Mouse (Mus musculus): ENCODE measurements around the gene Tfap2e. TPM values are rescaled to one million over a fixed set of nuclear protein-coding genes. Genes with fewer than 3 reads are reported as not detected.
A peak's percentile ranks its signal among the peaks of the same experiment; 100 is the strongest.

The Tfap2e gene
- total RNA-seq, 2 experiments from 2014 or later, result not detected

GRCm38 (mm10) chr4:126752024-126752607 is 16.1 kb upstream of the Tfap2e start:
- DNase-seq, result peak; percentile 42
- intact Hi-C loops (cut with DNase I), result no loop called here

GRCm38 (mm10) chr4:126751556-126752023 is 15.6 kb upstream of the Tfap2e start:
- intact Hi-C loops (cut with DNase I), result no loop called here
- no peak for DNase-seq

DNA sequence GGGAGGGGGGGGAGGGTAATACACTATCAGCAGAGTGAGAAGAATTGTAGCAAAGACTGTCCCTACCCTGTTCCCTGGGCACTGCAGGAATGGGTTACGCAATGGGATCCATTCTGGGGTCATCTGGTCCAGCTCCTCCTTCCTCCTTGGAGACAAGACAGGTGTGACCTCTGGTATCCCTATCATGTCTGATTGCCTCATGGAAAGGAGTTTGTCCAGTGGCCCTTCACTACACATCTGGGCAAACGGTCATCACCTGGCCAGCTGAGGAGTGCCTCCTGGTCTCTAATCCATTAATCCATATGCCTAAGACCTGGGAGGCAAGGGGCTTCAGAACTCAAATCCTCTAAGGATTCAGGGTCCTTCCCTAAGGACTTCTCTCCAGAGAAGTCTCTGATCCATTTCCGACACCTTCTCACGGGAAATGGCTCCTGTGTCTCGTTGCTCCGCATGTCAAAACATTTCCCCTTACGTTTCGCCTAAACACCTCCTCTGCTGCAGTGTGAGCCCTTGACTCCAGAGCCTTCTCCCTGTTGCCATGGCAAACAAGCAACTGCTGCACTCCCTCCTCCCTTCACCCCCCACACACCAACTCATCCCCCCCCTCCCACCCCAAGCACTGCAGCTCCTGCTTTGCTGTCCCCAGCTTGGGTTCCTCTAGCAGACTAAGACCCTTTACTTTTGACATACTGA is 15.0 kb upstream of the Tfap2e start:
- DNase-seq, result no peak
- intact Hi-C loops (cut with DNase I), result no loop called here

DNA sequence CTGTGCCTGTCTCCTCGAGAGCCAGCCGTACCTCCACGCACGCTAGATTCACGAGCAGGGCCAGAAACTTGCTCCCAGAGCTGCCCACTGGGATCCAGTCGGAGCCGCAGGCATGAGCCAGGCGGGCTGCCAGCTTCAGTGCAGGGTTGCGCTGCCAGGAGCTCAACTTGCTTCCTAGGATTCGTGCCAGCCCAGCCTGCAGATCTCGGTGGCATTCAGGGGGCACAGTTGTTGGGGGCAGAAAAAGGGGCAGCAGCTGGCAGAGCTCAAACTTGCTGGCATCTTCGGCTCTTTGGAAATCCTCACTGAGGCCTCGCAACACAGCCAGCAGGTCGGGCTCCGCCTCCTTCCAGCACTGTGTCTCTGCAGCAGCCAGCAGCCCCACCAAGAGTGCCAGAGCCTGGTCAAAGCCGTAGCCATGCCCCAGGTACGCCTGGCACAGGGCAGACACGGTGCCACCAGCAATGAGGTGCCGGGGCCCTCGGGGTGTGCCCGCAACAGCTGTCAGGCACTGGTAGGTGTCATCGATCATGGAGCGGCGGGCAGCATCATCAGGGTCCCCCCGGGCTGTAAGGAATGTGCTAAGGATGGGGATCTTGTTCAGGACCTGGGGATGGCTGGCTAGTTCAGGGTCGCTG is 14.1 kb upstream of the Tfap2e start:
- intact Hi-C loops (cut with DNase I), result no loop called here
- peak; percentile 94 for DNase-seq

DNA sequence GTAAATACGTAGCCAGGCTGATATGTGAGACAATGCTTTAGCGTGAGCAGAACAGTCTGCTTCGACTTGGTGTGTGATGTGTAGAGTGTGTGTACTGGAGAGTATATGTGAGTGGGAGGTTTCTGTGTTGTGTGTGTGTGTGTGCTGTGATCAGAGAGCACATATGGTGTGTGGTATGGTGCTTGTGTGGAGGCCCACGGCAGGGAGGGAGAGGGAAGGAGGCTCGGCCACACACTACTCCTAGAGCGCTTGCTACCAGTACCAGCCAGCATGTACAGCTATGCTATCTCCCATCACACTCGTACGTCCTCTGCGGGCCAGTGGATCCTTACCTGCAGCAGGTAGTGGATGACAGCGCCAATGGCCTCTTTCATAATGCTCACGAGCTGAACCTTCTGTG is 13.5 kb upstream of the Tfap2e start:
- no peak for DNase-seq
- intact Hi-C loops (cut with DNase I), result no loop called here

DNA sequence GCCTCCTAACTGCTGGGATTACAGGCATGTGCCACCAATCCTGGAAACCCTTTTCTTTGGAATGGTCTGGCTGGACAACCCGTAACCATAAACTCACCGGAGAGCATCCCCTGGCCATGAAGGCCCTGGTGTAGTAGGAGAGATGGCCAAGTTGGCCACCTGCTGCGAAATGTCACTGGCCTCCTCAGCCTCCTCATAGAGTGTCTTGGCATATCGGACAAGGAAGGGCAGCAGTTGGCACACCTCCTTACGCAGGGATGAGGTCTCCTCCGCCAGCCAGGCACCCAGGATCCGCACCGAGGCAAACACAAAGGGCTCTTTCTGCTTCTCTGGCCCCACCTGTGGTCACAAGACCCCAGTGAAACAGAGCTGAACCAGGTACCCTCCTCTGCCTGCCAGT is 12.3 kb upstream of the Tfap2e start:
- no peak for DNase-seq
- intact Hi-C loops (cut with DNase I), result no loop called here

DNA sequence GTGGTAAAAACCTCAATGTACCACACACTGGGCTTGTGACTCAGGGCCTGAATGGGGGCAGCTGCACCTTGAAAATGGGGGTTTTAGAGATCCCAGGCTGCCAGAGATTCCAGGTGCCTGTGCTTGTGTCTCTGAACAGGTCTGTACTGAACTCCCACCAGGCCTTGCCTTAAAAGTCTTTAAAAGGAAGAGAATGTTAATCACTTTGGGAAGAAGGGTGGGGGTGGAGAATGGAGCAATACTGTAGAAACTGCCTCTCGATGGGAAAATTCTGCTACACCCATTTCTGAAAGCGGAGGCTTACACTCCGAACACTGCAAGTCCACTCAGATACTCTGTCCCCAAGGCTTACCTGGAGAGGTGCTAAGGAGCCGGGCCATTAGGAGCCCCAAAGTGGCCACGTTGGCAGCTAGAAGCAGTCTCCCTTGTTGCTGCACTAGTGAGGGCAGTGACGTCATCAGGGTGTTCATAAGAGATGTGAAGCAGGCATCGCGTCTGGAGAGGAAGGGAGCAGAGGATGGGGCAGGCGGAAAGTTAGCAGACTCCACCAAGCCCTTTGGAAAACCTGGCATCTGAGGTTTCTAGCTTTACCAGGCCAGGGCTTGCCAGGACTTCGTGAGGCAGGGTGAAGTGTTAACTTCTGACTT is 10.3 kb upstream of the Tfap2e start:
- DNase-seq, result no peak
- intact Hi-C loops (cut with DNase I), result no loop called here

GRCm38 (mm10) chr4:126745506-126746193 is 9.6 kb upstream of the Tfap2e start:
- intact Hi-C loops (cut with DNase I), result no loop called here
- DNase-seq, result peak; percentile 57

DNA sequence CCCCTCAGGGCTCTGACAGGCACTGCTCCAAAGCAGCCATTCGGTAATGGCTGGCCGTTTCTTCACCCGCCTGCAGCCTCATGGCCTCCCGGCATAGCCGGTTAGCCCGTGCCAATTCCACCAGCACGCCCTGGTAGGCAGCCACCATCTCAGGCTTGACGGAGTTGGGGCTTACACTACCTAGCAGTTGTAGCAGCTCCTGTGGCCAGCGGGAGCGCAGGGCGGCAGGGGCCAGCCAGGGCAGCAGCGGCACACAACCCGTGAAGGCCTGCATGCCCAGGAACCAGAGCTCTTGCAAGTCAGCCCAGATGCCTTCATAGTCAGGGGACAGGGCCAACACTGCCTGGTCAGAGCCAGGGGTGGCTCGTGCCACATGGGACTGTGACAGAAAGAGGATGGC is 8.8 kb upstream of the Tfap2e start:
- intact Hi-C loops (cut with DNase I), result loop anchor here (5.0 kb wide), 2 partner anchors 97 to 193 kb away; no protein-coding TSS in a partner anchor
- DNase-seq, result peak; percentile 61

DNA sequence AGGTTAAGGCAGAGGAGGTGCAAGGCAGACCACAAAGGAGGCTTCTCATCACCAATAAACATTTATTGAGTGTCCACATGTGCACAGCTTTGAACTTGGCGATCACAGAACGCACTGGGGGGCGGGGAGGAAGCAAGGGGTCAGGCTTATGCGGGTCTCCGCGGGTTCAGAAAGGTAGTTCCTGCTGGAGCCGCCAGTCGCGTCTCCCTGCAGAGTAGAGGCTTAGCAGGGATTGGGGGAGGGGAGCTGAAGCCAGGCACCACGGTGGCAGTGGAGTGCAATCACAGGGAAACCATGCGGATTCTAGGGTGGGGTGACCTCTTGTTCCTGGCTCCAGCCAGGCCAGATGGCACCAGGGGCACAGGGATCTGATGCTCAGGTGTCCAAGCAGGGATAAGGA is 7.7 kb upstream of the Tfap2e start:
- no peak for DNase-seq
- intact Hi-C loops (cut with DNase I), result loop anchor here (5.0 kb wide), 2 partner anchors 99 to 191 kb away; no protein-coding TSS in a partner anchor

GRCm38 (mm10) chr4:126742976-126743375 is 6.9 kb upstream of the Tfap2e start:
- intact Hi-C loops (cut with DNase I), result loop anchor here (5.0 kb wide), 2 partner anchors 99 to 191 kb away; no protein-coding TSS in a partner anchor
- DNase-seq, result no peak

DNA sequence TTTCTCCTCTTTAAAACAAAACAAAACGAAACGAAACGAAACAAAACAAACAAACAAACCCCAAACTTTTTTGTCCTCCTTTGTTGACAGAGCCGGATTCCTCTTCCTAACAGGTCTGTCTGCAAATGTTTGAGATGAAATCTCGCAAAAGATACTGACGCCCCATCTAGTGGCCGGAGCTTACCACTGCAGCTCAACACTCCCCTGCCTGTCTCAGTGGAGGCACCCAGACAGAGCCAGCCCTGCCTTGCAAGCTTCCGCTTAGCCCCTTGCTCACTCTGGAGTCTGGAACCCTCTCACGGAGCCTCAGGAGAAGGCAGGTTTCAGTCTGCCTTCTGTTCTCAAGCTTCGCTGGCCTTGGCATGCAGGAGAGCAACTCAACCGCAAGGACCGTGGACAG is 5.4 kb upstream of the Tfap2e start:
- peak; percentile 82 for DNase-seq
- intact Hi-C loops (cut with DNase I), result loop anchor here (2.0 to 5.0 kb wide), 3 partner anchors 101 to 189 kb away; no protein-coding TSS in a partner anchor

DNA sequence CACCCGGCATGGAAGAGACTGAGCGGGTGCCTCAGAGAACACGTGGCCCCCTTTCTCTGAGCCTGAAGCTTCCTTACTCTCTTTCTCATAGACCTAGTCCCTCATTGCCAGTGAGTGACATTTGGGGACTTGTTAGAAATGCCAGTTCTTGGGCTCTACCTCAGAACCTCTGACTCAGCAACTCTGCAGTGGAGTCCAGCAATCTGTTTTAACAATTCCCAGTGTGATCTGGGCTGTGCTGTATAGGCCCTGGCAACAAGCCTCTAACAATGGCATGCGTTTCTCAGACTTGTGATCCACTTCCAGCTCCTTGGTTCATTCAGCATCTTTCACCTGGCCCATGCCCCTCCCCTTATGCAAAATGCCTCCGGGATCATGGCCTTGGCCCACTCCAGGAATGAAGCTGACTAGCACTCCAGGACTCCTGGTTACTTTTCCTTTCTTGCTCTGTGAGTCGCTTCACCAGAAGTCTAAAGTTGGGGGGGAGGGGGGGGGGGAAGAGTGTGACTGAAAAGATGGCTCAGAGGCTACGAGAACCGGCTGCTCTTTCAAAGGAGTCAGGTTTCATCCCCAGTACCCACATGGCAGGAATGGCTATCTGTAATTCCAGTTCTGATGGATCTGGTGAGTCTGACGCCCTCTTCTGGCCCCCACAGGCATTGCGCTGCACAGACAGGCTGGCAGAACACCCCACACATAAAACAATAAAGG is 4.1 kb upstream of the Tfap2e start:
- intact Hi-C loops (cut with DNase I), result loop anchor here (2.0 to 5.0 kb wide), 3 partner anchors 102 to 188 kb away; no protein-coding TSS in a partner anchor
- DNase-seq, result no peak

DNA sequence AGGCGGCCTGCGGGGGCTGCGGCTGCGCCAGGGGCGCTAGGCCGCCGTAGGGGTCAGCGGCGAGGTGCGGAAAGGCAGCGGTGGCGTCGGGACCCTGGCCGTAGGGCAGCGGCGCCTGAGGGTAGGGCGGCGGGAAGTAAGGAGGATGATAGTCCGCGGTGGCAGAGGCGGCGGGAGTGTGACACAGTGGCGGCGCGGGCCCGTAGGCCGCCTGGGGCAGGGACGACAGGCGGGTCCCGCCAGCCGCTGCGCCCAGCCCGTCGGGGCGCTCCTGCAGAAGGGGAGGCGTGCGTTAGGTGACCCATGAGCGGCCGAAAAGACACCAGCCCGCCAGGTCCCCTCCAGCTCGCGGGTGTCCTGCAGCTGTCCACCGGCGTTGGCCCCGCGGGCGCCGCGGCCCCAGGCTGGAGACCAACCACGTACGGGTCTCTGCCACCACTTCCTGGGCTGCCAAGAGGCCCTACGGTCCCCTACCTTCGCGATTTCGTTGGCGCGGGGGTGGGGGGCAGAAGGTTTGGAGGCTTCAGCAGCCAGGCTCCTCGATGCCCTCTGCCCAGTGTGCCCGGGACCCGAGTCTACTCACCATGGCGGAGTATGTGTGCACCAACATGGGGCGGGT is 549 bp downstream of the Tfap2e start:
- DNase-seq, result no peak

GRCm38 (mm10) chr4:126734700-126735381 is 1.2 kb downstream of the Tfap2e start:
- DNase-seq, result no peak
- intact Hi-C loops (cut with DNase I), result no loop called here

More for the DNA sequence above, 549 bp downstream of the Tfap2e start:
- intact Hi-C loops (cut with DNase I), result no loop called here

DNA sequence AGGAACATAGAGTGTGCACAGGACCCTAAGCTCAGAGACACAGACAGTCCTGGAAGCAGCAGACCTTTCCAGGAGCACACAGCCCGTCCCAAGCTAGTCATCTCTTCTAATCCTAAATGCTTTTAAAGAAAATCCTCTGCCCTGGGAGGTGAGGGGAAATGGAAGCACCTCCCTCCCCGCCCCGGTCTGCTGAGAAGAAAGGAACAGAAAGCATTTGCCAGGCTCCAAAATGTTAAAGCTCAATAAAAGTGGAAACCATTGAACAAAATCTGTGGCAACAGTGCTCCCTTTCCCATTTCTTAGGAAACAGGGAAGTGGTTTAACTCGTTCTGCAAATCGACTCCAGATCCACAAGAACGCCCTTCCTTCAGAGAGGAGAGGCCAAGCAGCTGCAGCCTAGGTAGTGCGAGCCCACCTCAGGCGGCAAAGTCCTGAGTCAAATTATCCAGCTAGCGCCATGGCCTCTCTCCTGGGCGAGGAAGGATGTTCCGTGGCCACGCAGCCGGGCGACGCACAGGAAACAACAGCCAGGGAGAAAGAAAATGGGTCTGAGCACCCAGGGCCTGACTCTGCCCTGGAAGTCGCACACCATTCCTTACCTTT is 1.9 kb downstream of the Tfap2e start:
- intact Hi-C loops (cut with DNase I), result no loop called here
- DNase-seq, result no peak

- intact Hi-C loops (cut with DNase I), result no loop called here
- no peak for DNase-seq
Measured at GRCm38 (mm10) chr4:126732531-126733380, 3.3 kb downstream of the Tfap2e start.

DNA sequence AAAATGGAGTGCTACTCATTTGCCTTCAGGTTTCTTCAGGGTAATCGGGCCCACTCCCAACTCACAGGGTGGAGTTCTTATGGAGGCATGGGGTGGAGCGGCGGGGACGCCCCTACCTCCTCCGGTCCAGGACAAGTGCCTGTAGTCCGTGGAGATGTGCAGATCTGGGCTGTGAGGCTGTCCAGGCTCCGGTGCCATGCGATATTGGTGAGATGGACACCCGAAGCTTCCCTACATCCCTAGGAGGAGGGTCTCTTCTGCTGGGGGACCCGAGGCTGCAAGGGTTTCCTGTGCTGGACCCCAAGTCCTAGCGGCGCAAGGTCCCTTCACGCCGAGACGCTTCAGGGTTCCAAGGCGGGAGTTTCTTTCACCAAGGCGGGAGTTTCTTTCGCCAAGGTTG is 3.9 kb downstream of the Tfap2e start:
- intact Hi-C loops (cut with DNase I), result no loop called here
- DNase-seq, result no peak

Measured in left cerebral cortex, postnatal 4 days (tissue).